Mouse (Mus musculus) forebrain, embryonic 10.5 days (tissue): Measurements from ENCODE around the gene Opa1. TPM values are rescaled to one million over a fixed set of nuclear protein-coding genes. Genes with fewer than 3 reads are reported as not detected.

Source experiments
- DNase-seq: peaks from one replicate; pipeline ENCODE4 v3.0.0-alpha.2; 2017; ENCODE audit warnings: low spot score; ENCODE audit errors: extremely low spot score
- H3K27ac ChIP-seq: fragments of 300-500 bp; sonication (generic); 2 replicates; pipeline ENCODE4 v1.5.1; 2016; ENCODE audit warnings: mild to moderate bottlenecking
- H3K27me3 ChIP-seq: fragments of 300-500 bp; sonication (generic); 2 replicates; pipeline ENCODE4 v1.6.1; 2016; ENCODE audit warnings: mild to moderate bottlenecking; ENCODE audit not compliant: poor library complexity, severe bottlenecking
- H3K36me3 ChIP-seq: fragments of 300-500 bp; sonication (generic); replicated peaks from 2 replicates; pipeline ENCODE4 v1.6.1; 2016; ENCODE audit warnings: mild to moderate bottlenecking, moderate library complexity
- H3K4me1 ChIP-seq: fragments of 300-500 bp; sonication (generic); 2 replicates; pipeline ENCODE4 v1.6.1; 2016
- H3K4me3 ChIP-seq: fragments of 300-500 bp; sonication (generic); 2 replicates; pipeline ENCODE4 v1.5.1; 2016; ENCODE audit warnings: mild to moderate bottlenecking, moderate library complexity
- H3K9me3 ChIP-seq: fragments of 300-500 bp; sonication (generic); 2 replicates; pipeline ENCODE4 v1.6.1; 2016; ENCODE audit warnings: mild to moderate bottlenecking, moderate library complexity
- WGBS: fragments of 180-500 bp; shearing (Covaris S2); methylation state at CpG from one replicate; pipeline ENCODE4 v1.1.7; 2016; 5-methylcytosine and 5-hydroxymethylcytosine counted together
- polyA plus RNA-seq: library from polyadenylated mRNA; unstranded; fragments of >200 nt; fragmentation: Nextera tagmentation; extraction: Ambion mirVana; gene quantifications from 2 replicates; pipeline ENCODE4 v1.2.1, GENCODE M21; 2016

The Opa1 gene
- polyA plus RNA-seq, 1 experiment from 2014 or later = 44.7 TPM

DNA sequence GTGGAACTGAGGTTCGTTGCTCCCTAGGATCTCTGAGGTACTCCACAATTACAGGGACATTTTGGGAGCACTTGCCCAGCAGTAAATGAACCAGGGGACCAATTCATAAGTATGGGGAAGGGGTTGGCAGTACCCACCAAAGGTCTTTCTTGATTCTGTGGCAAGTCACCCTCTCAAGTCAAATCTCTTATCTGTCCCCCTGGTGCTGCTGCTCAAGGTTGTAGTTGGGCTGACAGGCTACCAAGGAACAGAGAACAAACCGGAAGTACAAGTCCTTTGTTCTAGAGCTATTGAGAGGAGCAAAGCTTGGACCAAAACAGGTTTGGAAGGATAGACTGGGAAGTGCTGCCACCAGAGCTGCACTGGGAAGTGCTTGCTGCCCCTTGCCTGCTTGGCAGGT, 105.0 kb downstream of the Opa1 start:
- peaks cover 86% of the 10 kb centered on the region for H3K27me3 ChIP-seq
- 61% methylated on average over 2 of the region's 2 CpGs for WGBS

DNA sequence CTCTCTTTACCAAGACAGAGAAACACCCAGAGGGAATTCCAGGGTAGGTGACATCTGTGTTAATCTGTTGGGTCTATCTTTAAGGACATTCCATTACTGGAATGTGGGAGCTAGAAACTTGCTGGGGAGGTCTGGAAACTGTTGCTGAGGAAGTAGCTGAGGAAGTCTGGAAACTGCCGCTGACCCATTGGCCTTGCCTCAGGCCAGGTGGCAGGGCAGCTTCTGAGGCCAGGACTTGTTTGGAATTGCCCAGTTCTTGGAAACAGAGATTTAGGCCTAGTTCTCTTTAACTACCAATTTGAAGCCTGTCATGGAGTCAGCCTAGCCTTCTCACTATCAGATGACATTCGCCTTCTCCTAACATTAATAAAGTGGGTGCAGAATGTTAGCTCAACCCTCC, 105.5 kb downstream of the Opa1 start:
- WGBS = 91% methylated on average over 2 of the region's 2 CpGs
- H3K27me3 ChIP-seq = peaks cover 86% of the 10 kb centered on the region
- H3K4me1 ChIP-seq = peaks cover 81% of the 10 kb centered on the region

More for the DNA sequence above, 105.0 kb downstream of the Opa1 start:
- no peak for DNase-seq
- H3K36me3 ChIP-seq = no peaks in the 10 kb centered on the region
- no peak overlapping the region for H3K4me3 ChIP-seq
- peak overlapping the region; percentile 86 for H3K27ac ChIP-seq
- no peaks in the 10 kb centered on the region for H3K9me3 ChIP-seq
- peaks cover 81% of the 10 kb centered on the region for H3K4me1 ChIP-seq

DNA sequence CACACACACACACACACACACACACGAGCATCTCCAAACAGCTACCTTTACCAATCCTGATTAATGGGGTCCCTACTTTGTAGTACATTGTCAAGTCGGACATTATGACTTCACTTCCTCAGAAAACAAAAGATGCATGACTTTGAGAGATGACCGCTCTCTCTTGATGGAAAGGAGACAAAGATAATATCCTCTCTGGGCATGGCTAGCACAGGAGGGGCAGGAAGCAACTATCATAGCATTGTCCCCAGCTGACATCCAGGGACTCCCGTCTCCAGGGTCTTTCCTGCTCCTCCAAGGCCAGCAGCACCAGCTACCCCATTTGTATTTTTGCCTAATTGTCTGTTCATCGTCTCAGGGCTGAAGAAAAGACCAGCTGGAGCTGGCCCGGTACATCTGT, 107.0 kb downstream of the Opa1 start:
- Histone ChIP-seq H3K36me3 (no peaks in the 10 kb centered on the region), H3K4me1 (peaks cover 66% of the 10 kb centered on the region), H3K9me3 (no peaks in the 10 kb centered on the region), H3K27ac (0 out of 2 replicates have a peak overlapping the region, but pooled peaks have one; percentile 4), H3K4me3 (no peak overlapping the region), H3K27me3 (peaks cover 85% of the 10 kb centered on the region)
- no peak for DNase-seq
- 76% methylated on average over 6 of the region's 6 CpGs for WGBS

More for the DNA sequence above, 105.5 kb downstream of the Opa1 start:
- H3K36me3 ChIP-seq = no peaks in the 10 kb centered on the region
- H3K9me3 ChIP-seq = no peaks in the 10 kb centered on the region
- no peak for DNase-seq
- H3K27ac ChIP-seq = peak overlapping the region; percentile 86; the same call in 1 of the 2 replicates
- H3K4me3 ChIP-seq = no peak overlapping the region

DNA sequence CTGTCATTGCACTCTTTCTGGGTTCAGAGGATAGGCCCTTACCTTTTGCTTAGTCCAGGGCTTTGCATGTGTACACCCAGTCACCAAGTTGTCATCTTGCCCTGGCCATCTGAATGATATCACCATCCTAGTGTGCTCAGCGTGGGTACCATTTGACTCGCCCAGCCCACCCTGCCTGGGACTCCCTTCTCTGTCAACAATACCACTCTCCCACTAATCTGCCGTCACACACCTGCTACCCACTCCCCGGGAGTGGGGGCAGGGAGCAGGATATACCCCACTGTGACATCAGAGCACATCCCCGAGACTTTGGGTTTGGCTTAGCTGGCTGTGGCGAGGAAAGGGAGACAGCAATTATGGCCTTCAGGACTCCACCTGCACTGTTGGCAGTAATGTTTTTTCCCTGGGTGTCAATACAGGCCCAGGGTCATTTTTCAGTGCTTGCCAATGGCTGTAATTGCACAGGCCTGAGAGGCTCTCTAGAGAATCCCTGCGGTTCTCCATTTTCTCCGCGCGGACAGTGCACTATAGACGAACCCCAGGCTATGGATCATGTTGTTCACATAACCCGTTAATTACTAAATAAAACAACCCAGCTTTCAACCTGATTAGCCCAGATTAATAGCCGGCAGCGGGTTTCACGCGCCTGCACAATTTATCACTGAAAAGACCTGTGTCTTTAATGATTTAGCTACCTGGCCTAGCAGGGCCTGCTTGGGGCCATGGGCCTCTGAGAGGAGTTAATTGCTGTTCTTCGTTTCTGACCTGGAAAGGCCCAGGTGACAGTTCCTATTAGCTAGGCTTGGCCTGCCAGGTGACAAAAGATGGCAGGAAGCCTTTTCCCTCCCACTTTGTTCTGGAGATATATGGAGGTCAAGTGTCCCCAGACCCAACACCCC, 109.1 kb downstream of the Opa1 start:
- peak; percentile 39 for DNase-seq
- peaks cover 77% of the 10 kb centered on the region for H3K27me3 ChIP-seq
- no peaks in the 10 kb centered on the region for H3K36me3 ChIP-seq
- H3K4me3 ChIP-seq = no peak overlapping the region
- no peaks in the 10 kb centered on the region for H3K9me3 ChIP-seq
- 36% methylated on average over 17 of the region's 17 CpGs for WGBS
- peaks cover 56% of the 10 kb centered on the region for H3K4me1 ChIP-seq
- peak overlapping the region; percentile 4; the same call in 1 of the 2 replicates for H3K27ac ChIP-seq

DNA sequence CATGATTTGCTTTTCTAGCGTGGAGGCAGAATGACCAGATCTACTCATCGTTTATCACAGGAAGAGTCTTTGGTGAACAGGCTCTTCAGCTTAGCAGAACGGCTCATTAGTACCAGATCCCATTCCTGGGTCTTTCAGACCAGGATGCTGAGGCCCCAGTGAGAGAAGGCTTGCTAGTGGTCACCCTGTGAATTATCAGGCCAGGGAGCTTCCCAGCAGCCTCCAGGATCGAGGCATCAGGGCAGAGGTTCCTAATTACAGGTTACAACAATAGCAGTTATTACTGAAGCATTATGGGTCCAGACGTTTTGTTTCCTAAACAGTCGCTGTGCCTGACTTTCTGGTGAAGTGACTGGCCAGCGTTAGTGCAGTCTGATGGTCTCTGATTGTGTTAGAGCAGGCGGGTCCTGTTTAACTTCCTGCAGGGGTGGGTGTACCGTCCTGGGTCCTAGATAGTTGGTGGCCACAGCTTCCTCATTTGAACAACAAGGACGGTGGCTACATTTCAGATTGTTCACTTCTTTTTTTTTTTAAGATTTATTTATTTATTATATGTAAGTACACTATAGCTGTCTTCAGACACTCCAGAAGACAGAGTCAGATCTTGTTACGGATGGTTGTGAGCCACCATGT, 110.2 kb downstream of the Opa1 start:
- Histone ChIP-seq H3K9me3 (no peaks in the 10 kb centered on the region), H3K27me3 (peaks cover 83% of the 10 kb centered on the region), H3K4me1 (peaks cover 55% of the 10 kb centered on the region), H3K4me3 (no peak overlapping the region), H3K36me3 (no peaks in the 10 kb centered on the region), H3K27ac (no peak overlapping the region)
- WGBS = 56% methylated on average over 11 of the region's 11 CpGs
- no peak for DNase-seq

DNA sequence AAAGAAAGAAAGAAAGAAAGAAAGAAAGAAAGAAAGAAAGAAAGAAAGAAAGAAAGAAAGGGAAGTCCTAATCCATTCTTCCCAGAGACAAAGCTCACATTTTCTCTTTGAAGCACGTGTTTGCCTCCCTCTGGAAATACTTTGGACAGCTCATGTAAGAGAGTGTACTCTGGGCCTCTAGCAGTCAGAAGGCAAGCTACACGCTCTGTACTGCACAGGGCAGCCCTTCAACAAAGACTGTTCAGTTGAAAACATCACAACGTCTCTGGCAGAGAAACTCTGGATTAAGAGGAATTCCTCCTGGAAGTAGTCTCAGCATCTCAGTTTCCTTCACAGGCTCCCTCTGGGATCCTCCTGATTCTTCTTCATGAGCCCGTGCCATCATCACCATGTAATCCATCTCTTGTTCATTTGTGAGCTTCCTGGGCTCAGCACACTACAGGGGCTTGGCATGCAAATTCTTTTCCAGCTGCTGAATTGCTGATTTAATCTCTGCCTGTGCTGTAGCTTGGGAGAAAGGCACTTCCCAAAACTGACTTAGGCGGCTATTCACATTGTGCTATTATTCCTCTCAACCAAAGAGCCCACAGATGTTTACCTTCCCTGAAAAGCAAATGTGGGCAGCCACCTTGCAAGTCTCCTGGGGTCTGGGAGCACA, 114.0 kb downstream of the Opa1 start:
- Histone ChIP-seq H3K4me1 (peaks cover 28% of the 10 kb centered on the region), H3K36me3 (no peaks in the 10 kb centered on the region), H3K9me3 (0 out of 2 replicates have a peak, but pooled peaks cover 2% of the 10 kb centered on the region), H3K27me3 (peaks cover 58% of the 10 kb centered on the region), H3K4me3 (no peak overlapping the region), H3K27ac (peak overlapping the region; percentile 41; the same call in 1 of the 2 replicates)
- 35% methylated on average over 5 of the region's 5 CpGs for WGBS
- no peak for DNase-seq

DNA sequence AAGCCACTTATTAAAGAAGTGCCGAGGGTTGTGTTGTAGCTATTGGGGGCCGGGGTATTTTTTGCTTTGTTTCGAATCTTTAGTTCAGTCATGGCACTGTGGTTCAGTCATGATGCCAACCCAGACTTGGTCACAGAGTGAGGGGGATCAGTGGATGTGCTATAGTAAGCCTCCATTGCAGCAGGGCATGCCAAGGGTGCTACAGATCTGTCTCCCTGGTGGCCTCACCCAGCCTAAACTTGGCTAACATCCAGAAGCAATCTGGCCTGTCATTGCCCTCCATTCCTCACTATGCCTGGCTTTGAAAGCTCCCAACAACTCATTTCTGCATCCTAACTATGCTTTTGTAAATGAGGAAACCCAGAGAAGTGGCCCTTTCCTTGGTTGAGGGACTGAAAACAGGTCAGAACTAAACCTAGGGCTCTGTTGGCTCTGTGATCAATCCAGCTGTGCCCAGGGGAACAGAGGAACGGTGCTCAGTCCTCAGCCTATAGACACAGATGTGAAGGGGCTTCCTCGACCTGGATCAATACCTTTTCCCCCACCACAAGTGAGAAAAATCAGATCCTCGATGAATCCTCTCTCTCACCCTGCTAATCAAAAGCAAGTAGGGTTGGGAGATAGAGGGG, 114.8 kb downstream of the Opa1 start:
- H3K27me3 ChIP-seq = peaks cover 51% of the 10 kb centered on the region
- 83% methylated on average over 6 of the region's 6 CpGs for WGBS
- H3K4me3 ChIP-seq = no peak overlapping the region
- peaks cover 20% of the 10 kb centered on the region for H3K4me1 ChIP-seq
- peak overlapping the region; percentile 41; the same call in 1 of the 2 replicates for H3K27ac ChIP-seq
- H3K36me3 ChIP-seq = no peaks in the 10 kb centered on the region
- no peak for DNase-seq
- peaks cover 10% of the 10 kb centered on the region for H3K9me3 ChIP-seq

DNA sequence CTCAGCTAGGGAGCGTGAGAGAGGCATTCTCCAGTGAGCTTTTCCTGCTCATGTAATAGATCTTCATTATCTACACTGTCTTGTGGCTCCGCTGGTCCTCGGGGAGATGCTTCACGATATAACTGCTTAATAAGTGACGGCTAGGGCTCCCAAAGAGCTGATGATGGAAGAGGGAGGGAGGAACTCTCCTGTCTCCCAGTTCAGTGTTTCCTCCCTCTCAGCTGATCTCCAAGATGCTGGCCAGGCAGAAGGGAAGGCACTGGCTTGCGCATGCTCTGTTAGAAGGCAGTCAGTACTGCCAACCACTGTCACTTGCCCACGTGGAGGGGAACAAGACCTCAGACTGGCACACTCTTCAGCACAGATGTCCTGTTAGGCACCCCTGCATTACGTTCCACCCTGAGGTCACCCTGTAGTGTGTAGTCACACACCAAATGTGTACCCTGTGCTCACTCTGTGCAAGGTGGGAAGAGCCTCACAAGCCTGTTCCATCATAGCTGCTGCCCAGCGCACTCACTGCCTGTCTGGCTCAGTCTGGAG, 115.4 kb downstream of the Opa1 start:
- WGBS = 87% methylated on average over 9 of the region's 9 CpGs
- Histone ChIP-seq H3K27ac (0 out of 2 replicates have a peak overlapping the region, but pooled peaks have one; percentile 35), H3K4me1 (peaks cover 14% of the 10 kb centered on the region), H3K27me3 (peaks cover 46% of the 10 kb centered on the region), H3K4me3 (no peak overlapping the region), H3K9me3 (peaks cover 16% of the 10 kb centered on the region), H3K36me3 (no peaks in the 10 kb centered on the region)
- DNase-seq = no peak

Other genes with a start within 250 kb of the Opa1 start
- not detected in 2 replicates for gene Atp13a5, start 200.6 kb upstream of the Opa1 start, polyA plus RNA-seq
- gene Atp13a4, start 34.5 kb upstream of the Opa1 start, polyA plus RNA-seq = 0.16 TPM in 1 of 2 replicates, not detected in the other